Mouse (Mus musculus) MEL (cell line): ENCODE measurements at regions not wholly inside any gene's neighbourhood (a gene's known extent, or its start where the extent isn't known, plus 50 kb on each side); places are given as distances from the start of the nearest gene placed in this dataset.

Experiments
- DNase-seq: peaks from one replicate; pipeline ENCODE4 v3.0.0; 2011; ENCODE audit warnings: low read depth, low spot score
- H3K27ac ChIP-seq: 2 replicates; pipeline ENCODE4 v1.5.1; 2012; ENCODE audit warnings: low read depth, mild to moderate bottlenecking, control low read depth, low read length, moderate library complexity; ENCODE audit not compliant: control insufficient read depth
- H3K27me3 ChIP-seq, 2 experiments: fragments of 150-350 bp in 1 of 2; sonication (generic) in 1 of 2; 2 replicates each; pipeline ENCODE4 v1.6.1; 2012; ENCODE audit warnings: low read length in 2 of 2, mild to moderate bottlenecking in 2 of 2, improper control_type of control experiment in 1 of 2, moderate library complexity in 1 of 2; ENCODE audit not compliant: insufficient read depth in 2 of 2, control insufficient read depth in 1 of 2
- H3K36me3 ChIP-seq, 2 experiments: 2 replicates each; pipeline ENCODE4 v1.6.1; 2012 to 2014; ENCODE audit warnings: low read length in 2 of 2, improper control_type of control experiment in 1 of 2, inconsistent platforms in 1 of 2, mild to moderate bottlenecking in 1 of 2; ENCODE audit not compliant: insufficient read depth in 2 of 2, control insufficient read depth in 1 of 2
- H3K4me1 ChIP-seq, 2 experiments: fragments of 150-350 bp in 1 of 2; sonication (generic) in 1 of 2; 2 replicates each; pipeline ENCODE4 v1.6.1; 2012; ENCODE audit warnings: low read length in 2 of 2, improper control_type of control experiment in 1 of 2, mild to moderate bottlenecking in 1 of 2; ENCODE audit not compliant: insufficient read depth in 2 of 2, control insufficient read depth in 1 of 2
- H3K4me3 ChIP-seq, 2 experiments: fragments of 150-350 bp in 1 of 2; sonication (generic) in 1 of 2; 2 replicates each; pipeline ENCODE4 v1.5.1; 2012; ENCODE audit warnings: low read depth in 2 of 2, low read length in 2 of 2, mild to moderate bottlenecking in 2 of 2, moderate library complexity in 2 of 2, control low read depth in 1 of 2, improper control_type of control experiment in 1 of 2; ENCODE audit not compliant: control insufficient read depth in 1 of 2, insufficient read depth in 1 of 2
- H3K79me2 ChIP-seq: 2 replicates; pipeline ENCODE4 v1.6.1; 2012; ENCODE audit warnings: mild to moderate bottlenecking, low read length, moderate library complexity; ENCODE audit not compliant: control insufficient read depth, poor library complexity, insufficient read depth
- H3K9ac ChIP-seq: 2 replicates; pipeline ENCODE4 v1.6.1; 2012; ENCODE audit warnings: low read depth, mild to moderate bottlenecking, control low read depth, low read length, moderate library complexity; ENCODE audit not compliant: control insufficient read depth, poor library complexity, severe bottlenecking
- H3K9me3 ChIP-seq: fragments of 150-350 bp; sonication (generic); replicated peaks from 2 replicates; pipeline ENCODE4 v1.6.1; 2012; ENCODE audit warnings: mild to moderate bottlenecking, low read length, improper control_type of control experiment, moderate library complexity; ENCODE audit not compliant: insufficient read depth
- BHLHE40 ChIP-seq: IDR thresholded peaks from 2 replicates; pipeline ENCODE4 v1.6.1; 2012; ENCODE audit warnings: low read depth, mild to moderate bottlenecking, inconsistent platforms, low read length, improper control_type of control experiment, borderline replicate concordance
- CHD1 ChIP-seq: IDR thresholded peaks from 2 replicates; pipeline ENCODE4 v1.6.1; 2012; ENCODE audit warnings: low read depth, mild to moderate bottlenecking, inconsistent platforms, low read length, improper control_type of control experiment
- ELF1 ChIP-seq: IDR thresholded peaks from 2 replicates; pipeline ENCODE4 v1.6.1; 2014; ENCODE audit warnings: low read depth, mild to moderate bottlenecking, inconsistent platforms, low read length, improper control_type of control experiment, moderate library complexity
- EP300 ChIP-seq, 2 experiments: IDR thresholded peaks; 2 replicates each; pipeline ENCODE4 v1.6.1; 2011; ENCODE audit warnings: improper control_type of control experiment in 2 of 2, low read length in 2 of 2, low read depth in 1 of 2, mild to moderate bottlenecking in 1 of 2
- GABPA ChIP-seq: IDR thresholded peaks from 2 replicates; pipeline ENCODE4 v1.6.1; 2012; ENCODE audit warnings: low read depth, mild to moderate bottlenecking, inconsistent platforms, low read length, improper control_type of control experiment, moderate library complexity
- JUND ChIP-seq: IDR thresholded peaks from 2 replicates; pipeline ENCODE4 v1.6.1; 2011; ENCODE audit warnings: low read depth, mild to moderate bottlenecking, improper control_type of control experiment, low read length
- KAT2A ChIP-seq: conservative IDR thresholded peaks from 2 replicates; pipeline ENCODE4 v1.6.1; 2012; ENCODE audit warnings: low read depth, low read length, improper control_type of control experiment, inconsistent platforms
- MAX ChIP-seq: IDR thresholded peaks from 2 replicates; pipeline ENCODE4 v1.6.1; 2011; ENCODE audit warnings: low read length, improper control_type of control experiment
- MEF2A ChIP-seq: IDR thresholded peaks from 2 replicates; pipeline ENCODE4 v1.6.1; 2014; ENCODE audit warnings: low read depth, mild to moderate bottlenecking, inconsistent platforms, low read length, improper control_type of control experiment; ENCODE audit not compliant: poor library complexity, insufficient replicate concordance, severe bottlenecking; ENCODE audit errors: extremely low read depth
- MYB ChIP-seq: IDR thresholded peaks from 2 replicates; pipeline ENCODE4 v1.6.1; 2011; ENCODE audit warnings: mild to moderate bottlenecking, low read depth, low read length, improper control_type of control experiment
- MYC ChIP-seq: IDR thresholded peaks from 2 replicates; pipeline ENCODE4 v1.6.1; 2011; ENCODE audit warnings: low read depth, mild to moderate bottlenecking, low read length, improper control_type of control experiment, moderate library complexity
- NELFE ChIP-seq: IDR thresholded peaks from 2 replicates; pipeline ENCODE4 v1.6.1; 2011; ENCODE audit warnings: low read depth, low read length, improper control_type of control experiment
- POLR2AphosphoS5 ChIP-seq: IDR thresholded peaks from 2 replicates; pipeline ENCODE4 v1.6.1; 2012; ENCODE audit warnings: low read depth, borderline replicate concordance, mild to moderate bottlenecking, inconsistent platforms, low read length, moderate library complexity, mixed read lengths
- RAD21 ChIP-seq: IDR thresholded peaks from 2 replicates; pipeline ENCODE4 v1.6.1; 2011; ENCODE audit warnings: mild to moderate bottlenecking, low read depth, low read length, improper control_type of control experiment
- SIN3A ChIP-seq: IDR thresholded peaks from 2 replicates; pipeline ENCODE4 v1.6.1; 2012; ENCODE audit warnings: low read length, improper control_type of control experiment, inconsistent platforms
- SMC3 ChIP-seq: IDR thresholded peaks from 2 replicates; pipeline ENCODE4 v1.6.1; 2011; ENCODE audit warnings: low read depth, low read length, improper control_type of control experiment
- TAL1 ChIP-seq: IDR thresholded peaks from 2 replicates; pipeline ENCODE4 v1.6.1; 2012; ENCODE audit warnings: mild to moderate bottlenecking, inconsistent platforms, low read length, moderate library complexity, mixed read lengths
- TBP ChIP-seq: IDR thresholded peaks from 2 replicates; pipeline ENCODE4 v1.8.0; 2011; ENCODE audit warnings: low read depth, low read length, improper control_type of control experiment
- TCF12 ChIP-seq: IDR thresholded peaks from 2 replicates; pipeline ENCODE4 v1.6.1; 2014; ENCODE audit warnings: low read depth, mild to moderate bottlenecking, inconsistent platforms, low read length, improper control_type of control experiment, moderate library complexity
- UBTF ChIP-seq: IDR thresholded peaks from 2 replicates; pipeline ENCODE4 v1.6.1; 2012; ENCODE audit warnings: low read depth, mild to moderate bottlenecking, inconsistent platforms, low read length, improper control_type of control experiment, moderate library complexity, borderline replicate concordance; ENCODE audit not compliant: insufficient read depth
- USF2 ChIP-seq, 2 experiments: IDR thresholded peaks; 2 replicates each; pipeline ENCODE4 v1.6.1; 2011 to 2012; ENCODE audit warnings: improper control_type of control experiment in 2 of 2, low read length in 2 of 2, borderline replicate concordance in 1 of 2, inconsistent platforms in 1 of 2, low read depth in 1 of 2, mild to moderate bottlenecking in 1 of 2; ENCODE audit not compliant: insufficient read depth in 1 of 2
- ZC3H11A ChIP-seq: IDR thresholded peaks from 2 replicates; pipeline ENCODE4 v1.6.1; 2012; ENCODE audit warnings: low read depth, mild to moderate bottlenecking, inconsistent platforms, low read length, improper control_type of control experiment
- ZKSCAN1 ChIP-seq: IDR thresholded peaks from 2 replicates; pipeline ENCODE4 v1.6.1; 2012; ENCODE audit warnings: low read depth, mild to moderate bottlenecking, inconsistent platforms, low read length, improper control_type of control experiment, moderate library complexity
- ZNF384 ChIP-seq: IDR thresholded peaks from 2 replicates; pipeline ENCODE4 v1.6.1; 2012; ENCODE audit warnings: low read depth, mild to moderate bottlenecking, inconsistent platforms, low read length, improper control_type of control experiment

GRCm38 (mm10) chr9:85581028-85581595, 168.0 kb downstream of the Ibtk start:
- Histone ChIP-seq H3K9ac (no peak overlapping the region), H3K27me3 (peaks cover 0 to 1% of the 10 kb centered on the region in 2 experiments; a peak in 2 of 4 replicates), H3K79me2 (no peaks in the 10 kb centered on the region), H3K4me1 (no peaks in the 10 kb centered on the region), H3K9me3 (no peaks in the 10 kb centered on the region), H3K36me3 (no peaks in the 10 kb centered on the region), H3K4me3 (no peak overlapping the region), H3K27ac (no peak overlapping the region)
- no peak for DNase-seq
- TF ChIP-seq SMC3 (no peak), JUND (no peak), USF2 (IDR thresholded peaks at IDR 0.05; ENCODE audit: borderline replicate concordance in 1 of 2, insufficient read depth in 1 of 2, low read depth in 1 of 2, low read length in 2 of 2) (no peak), RAD21 (no peak), MYB (no peak), SIN3A (no peak), TAL1 (no peak), ZNF384 (no peak), EP300 (IDR thresholded peaks at IDR 0.05; ENCODE audit: low read depth in 1 of 2, low read length in 2 of 2) (no peak), GABPA (no peak), MAX (no peak), POLR2AphosphoS5 (no peak), ELF1 (no peak), CHD1 (no peak), TBP (no peak)

GRCm38 (mm10) chr9:85577812-85578211, 171.3 kb downstream of the Ibtk start:
- TF ChIP-seq TCF12 (no peak), BHLHE40 (no peak), TBP (no peak), ZC3H11A (no peak), MYC (no peak), ZNF384 (no peak), USF2 (IDR thresholded peaks at IDR 0.05; ENCODE audit: borderline replicate concordance in 1 of 2, insufficient read depth in 1 of 2, low read depth in 1 of 2, low read length in 2 of 2) (no peak), ZKSCAN1 (no peak), KAT2A (no peak), UBTF (no peak), MEF2A (no peak), NELFE (no peak)
- Histone ChIP-seq H3K9ac (no peak overlapping the region), H3K4me1 (no peaks in the 10 kb centered on the region), H3K36me3 (no peaks in the 10 kb centered on the region), H3K9me3 (no peaks in the 10 kb centered on the region), H3K4me3 (no peak overlapping the region), H3K27ac (no peak overlapping the region), H3K79me2 (no peaks in the 10 kb centered on the region), H3K27me3 (peaks cover 0 to 1% of the 10 kb centered on the region in 2 experiments; a peak in 1 of 4 replicates)
- no peak for DNase-seq
